Mouse (Mus musculus) liver, embryonic 16.5 days (tissue): ENCODE data around the gene Ildr2. TPM values are rescaled to one million over a fixed set of nuclear protein-coding genes. Genes with fewer than 3 reads are reported as not detected.

Source experiments
- ATAC-seq: fragments of 200-750 bp; cut with Nextera tagmentation; 2 replicates; pipeline ENCODE4 v1.8.0; 2017; ENCODE audit warnings: low read depth, mild to moderate bottlenecking, moderate number of reproducible peaks, moderate library complexity
- H3K27ac ChIP-seq: fragments of 300-500 bp; sonication (generic); 2 replicates; pipeline ENCODE4 v1.5.1; 2014; ENCODE audit warnings: mild to moderate bottlenecking, low read length
- H3K27me3 ChIP-seq: fragments of 300-500 bp; sonication (generic); 2 replicates; pipeline ENCODE4 v1.6.1; 2014; ENCODE audit warnings: low read depth, low read length, mixed read lengths; ENCODE audit not compliant: control insufficient read depth, insufficient read depth
- H3K36me3 ChIP-seq: fragments of 300-500 bp; sonication (generic); 2 replicates; pipeline ENCODE4 v1.6.1; 2014; ENCODE audit warnings: mild to moderate bottlenecking; ENCODE audit not compliant: control insufficient read depth, insufficient read depth
- H3K4me1 ChIP-seq: fragments of 300-500 bp; sonication (generic); 2 replicates; pipeline ENCODE4 v1.6.1; 2014; ENCODE audit warnings: low read depth, low read length, mixed read lengths; ENCODE audit not compliant: control insufficient read depth
- H3K4me2 ChIP-seq: fragments of 300-500 bp; sonication (generic); 2 replicates; pipeline ENCODE4 v1.6.1; 2014; ENCODE audit warnings: low read depth, low read length, mixed read lengths
- H3K4me3 ChIP-seq: fragments of 300-500 bp; sonication (generic); 2 replicates; pipeline ENCODE4 v1.5.1; 2014; ENCODE audit warnings: low read depth, mild to moderate bottlenecking, low read length
- H3K9ac ChIP-seq: fragments of 300-500 bp; sonication (generic); 2 replicates; pipeline ENCODE4 v1.6.1; 2014; ENCODE audit warnings: low read depth, low read length
- H3K9me3 ChIP-seq: fragments of 300-500 bp; sonication (generic); replicated peaks from 2 replicates; pipeline ENCODE4 v1.6.1; 2016; ENCODE audit warnings: low read length; ENCODE audit not compliant: control insufficient read depth
- WGBS: fragments of 180-500 bp; shearing (Covaris S2); extraction: QIAGEN DNeasy Blood & Tissue Kit; methylation state at CpG from one replicate; pipeline ENCODE4 v1.1.7; 2014; ENCODE audit not compliant: insufficient replicate concordance; 5-methylcytosine and 5-hydroxymethylcytosine counted together
- polyA plus RNA-seq: library from polyadenylated mRNA; unstranded; fragments of >200 nt; fragmentation: Nextera tagmentation; extraction: Ambion mirVana; gene quantifications from 2 replicates; pipeline ENCODE4 v1.2.1, GENCODE M21; 2015

Ildr2 gene
- polyA plus RNA-seq, 1 experiment from 2014 or later: 0.04 TPM

DNA sequence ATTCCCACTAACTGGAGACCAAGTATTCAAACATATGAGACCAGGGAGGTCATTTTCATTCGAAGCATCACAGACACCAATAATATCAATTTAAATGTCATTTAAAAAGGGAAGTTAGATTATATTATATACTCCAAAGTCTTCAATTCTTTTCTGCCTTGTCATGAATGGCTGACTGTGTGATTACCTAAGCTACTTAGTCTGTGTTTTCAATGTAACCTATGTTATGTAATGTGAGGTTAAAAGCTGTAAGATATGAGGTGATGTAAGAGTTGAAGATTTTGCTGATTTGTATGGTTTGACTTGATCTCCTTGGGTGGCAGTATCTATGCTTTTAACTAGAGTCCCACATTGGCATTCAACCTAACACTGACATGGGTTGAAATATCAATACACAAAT lies 88.6 kb downstream of the Ildr2 start:
- Histone ChIP-seq H3K4me1 (no peaks in the 10 kb centered on the region), H3K4me2 (no peak overlapping the region), H3K4me3 (no peak overlapping the region), H3K27ac (no peak overlapping the region), H3K9ac (no peak overlapping the region), H3K27me3 (no peaks in the 10 kb centered on the region), H3K9me3 (no peaks in the 10 kb centered on the region), H3K36me3 (no peaks in the 10 kb centered on the region)
- ATAC-seq: no peak
- WGBS: 46% methylated on average over 1 of the region's 1 CpGs

DNA sequence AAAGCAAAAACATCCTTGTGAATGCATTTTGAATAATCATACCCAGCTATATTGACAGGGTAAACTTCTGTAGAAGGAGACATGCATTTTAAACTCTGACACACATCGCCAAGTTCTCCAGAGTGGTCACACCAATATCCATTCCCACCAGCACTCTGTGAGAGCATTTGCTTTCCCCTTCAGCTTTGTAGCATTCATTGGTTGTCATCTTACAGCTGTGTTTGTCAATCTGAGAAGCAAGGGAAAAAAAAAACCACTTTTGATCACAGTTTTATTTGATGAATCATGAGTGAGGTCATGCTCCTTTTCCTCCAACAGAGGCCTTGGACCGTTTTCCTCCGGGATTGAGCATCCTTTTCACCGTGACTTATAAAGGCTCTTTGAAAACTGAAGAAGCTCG lies 89.6 kb downstream of the Ildr2 start:
- no peaks in the 10 kb centered on the region for H3K36me3 ChIP-seq
- no peak overlapping the region for H3K4me3 ChIP-seq
- no peak overlapping the region for H3K27ac ChIP-seq
- no peak overlapping the region for H3K4me2 ChIP-seq
- no peaks in the 10 kb centered on the region for H3K4me1 ChIP-seq
- 70% methylated on average over 5 of the region's 5 CpGs for WGBS
- H3K27me3 ChIP-seq: no peaks in the 10 kb centered on the region
- no peak for ATAC-seq
- H3K9me3 ChIP-seq: no peaks in the 10 kb centered on the region
- H3K9ac ChIP-seq: no peak overlapping the region

DNA sequence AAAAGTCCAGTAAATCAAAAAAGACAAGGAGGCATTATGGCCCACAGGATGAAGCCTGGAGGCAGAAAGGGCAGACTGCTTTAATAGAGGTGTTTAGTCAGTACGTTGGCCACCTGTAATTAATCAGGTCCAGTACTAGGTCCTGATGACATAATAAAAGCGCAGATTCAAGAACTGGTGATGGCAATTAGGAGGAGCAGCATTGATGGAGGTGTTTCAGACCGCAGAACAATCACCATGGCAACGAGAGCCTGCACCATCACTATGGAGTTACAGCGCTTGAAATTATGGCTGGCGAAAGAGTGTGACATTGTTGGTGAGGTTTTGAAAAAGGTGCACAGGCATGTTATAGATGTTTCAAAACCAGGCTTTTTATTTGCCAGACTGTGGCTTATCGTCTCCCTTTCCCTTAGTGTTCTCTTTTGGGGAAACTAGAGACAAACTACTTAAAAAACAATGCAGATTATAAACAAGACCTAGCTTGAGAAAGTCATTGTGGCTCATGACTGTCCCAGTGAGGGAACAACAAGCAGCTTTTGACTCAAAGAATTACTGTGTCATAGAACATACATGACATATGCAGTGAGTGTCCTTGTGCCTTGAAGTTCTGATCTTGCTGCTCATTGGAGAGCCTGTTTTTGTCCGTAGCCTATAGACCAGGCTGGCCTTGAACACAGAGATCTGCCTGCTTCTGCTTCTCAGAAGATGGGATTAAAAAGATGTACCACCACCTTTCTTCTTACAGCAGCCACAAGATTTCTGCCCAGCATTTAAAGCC lies 90.5 kb downstream of the Ildr2 start:
- H3K36me3 ChIP-seq: no peaks in the 10 kb centered on the region
- no peak overlapping the region for H3K9ac ChIP-seq
- H3K27me3 ChIP-seq: no peaks in the 10 kb centered on the region
- WGBS: 61% methylated on average over 8 of the region's 8 CpGs
- H3K4me2 ChIP-seq: no peak overlapping the region
- no peak overlapping the region for H3K27ac ChIP-seq
- no peak overlapping the region for H3K4me3 ChIP-seq
- H3K4me1 ChIP-seq: no peaks in the 10 kb centered on the region
- ATAC-seq: no peak
- no peaks in the 10 kb centered on the region for H3K9me3 ChIP-seq

DNA sequence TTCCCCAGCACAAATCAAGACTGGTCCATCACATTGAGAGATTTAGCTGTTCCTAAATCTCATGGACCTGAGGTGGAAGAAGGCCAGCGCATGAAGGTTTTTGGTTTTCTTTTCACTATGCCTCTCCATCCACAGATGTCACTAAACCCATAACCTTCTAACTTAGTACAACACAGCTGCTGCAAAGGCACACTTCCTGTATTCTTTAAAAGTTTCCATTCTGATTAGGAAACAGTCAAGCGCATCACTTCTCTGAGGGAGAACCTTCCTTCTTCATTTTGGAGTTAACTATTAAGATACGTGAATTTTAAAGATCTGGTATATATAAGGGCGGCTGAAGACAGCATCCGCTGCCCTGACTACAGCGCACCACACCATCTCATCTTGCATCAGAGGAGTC lies 91.7 kb downstream of the Ildr2 start:
- Histone ChIP-seq H3K27ac (no peak overlapping the region), H3K9me3 (no peaks in the 10 kb centered on the region), H3K4me2 (no peak overlapping the region), H3K36me3 (no peaks in the 10 kb centered on the region), H3K4me1 (no peaks in the 10 kb centered on the region), H3K4me3 (no peak overlapping the region), H3K27me3 (no peaks in the 10 kb centered on the region), H3K9ac (no peak overlapping the region)
- no peak for ATAC-seq
- 69% methylated on average over 6 of the region's 6 CpGs for WGBS

DNA sequence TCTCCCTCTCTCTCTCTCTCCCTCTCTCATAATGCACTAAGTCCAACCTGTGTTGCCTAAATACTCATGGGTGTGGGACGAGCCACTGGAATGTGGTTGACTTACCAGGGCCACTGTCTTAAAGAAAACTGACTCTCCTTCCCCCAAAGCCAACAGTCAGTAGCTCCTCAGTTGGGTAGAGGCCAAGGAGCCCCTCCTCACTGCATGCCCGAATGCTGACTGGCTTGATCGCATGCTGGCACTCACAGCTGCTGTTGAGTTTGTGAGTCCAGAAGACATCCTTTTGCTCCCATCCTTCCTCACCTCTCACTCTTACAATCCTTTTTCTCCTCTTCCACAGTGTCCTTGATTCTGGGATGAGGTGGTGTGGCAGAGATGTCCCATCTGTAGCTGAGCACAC lies 93.0 kb downstream of the Ildr2 start:
- 55% methylated on average over 3 of the region's 3 CpGs for WGBS
- Histone ChIP-seq H3K9me3 (no peaks in the 10 kb centered on the region), H3K36me3 (no peaks in the 10 kb centered on the region), H3K4me3 (no peak overlapping the region), H3K4me2 (no peak overlapping the region), H3K27ac (no peak overlapping the region), H3K4me1 (no peaks in the 10 kb centered on the region), H3K27me3 (no peaks in the 10 kb centered on the region), H3K9ac (no peak overlapping the region)
- no peak for ATAC-seq

DNA sequence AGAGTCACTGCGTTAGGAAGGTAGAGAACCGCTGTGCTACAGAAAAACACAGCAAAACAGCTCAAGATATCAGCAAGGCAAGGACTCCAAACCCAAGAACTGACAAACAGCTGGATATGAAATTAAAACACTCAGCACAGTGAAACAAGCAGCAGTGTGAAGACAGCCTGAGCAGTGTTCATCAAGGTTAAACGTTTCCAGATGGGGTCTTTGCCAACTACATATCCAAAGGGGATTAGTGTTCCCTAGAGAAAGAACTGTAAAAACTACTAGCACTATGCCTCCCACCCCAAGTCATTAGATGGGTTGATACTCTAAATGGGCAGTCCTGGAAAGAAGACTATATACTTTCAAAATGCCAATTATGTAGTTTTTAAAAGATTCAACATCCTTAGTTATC lies 95.4 kb downstream of the Ildr2 start:
- Histone ChIP-seq H3K4me3 (no peak overlapping the region), H3K36me3 (no peaks in the 10 kb centered on the region), H3K4me1 (no peaks in the 10 kb centered on the region), H3K9me3 (no peaks in the 10 kb centered on the region), H3K9ac (no peak overlapping the region), H3K27me3 (no peaks in the 10 kb centered on the region), H3K4me2 (no peak overlapping the region), H3K27ac (no peak overlapping the region)
- no peak for ATAC-seq
- WGBS: 71% methylated on average over 3 of the region's 3 CpGs

DNA sequence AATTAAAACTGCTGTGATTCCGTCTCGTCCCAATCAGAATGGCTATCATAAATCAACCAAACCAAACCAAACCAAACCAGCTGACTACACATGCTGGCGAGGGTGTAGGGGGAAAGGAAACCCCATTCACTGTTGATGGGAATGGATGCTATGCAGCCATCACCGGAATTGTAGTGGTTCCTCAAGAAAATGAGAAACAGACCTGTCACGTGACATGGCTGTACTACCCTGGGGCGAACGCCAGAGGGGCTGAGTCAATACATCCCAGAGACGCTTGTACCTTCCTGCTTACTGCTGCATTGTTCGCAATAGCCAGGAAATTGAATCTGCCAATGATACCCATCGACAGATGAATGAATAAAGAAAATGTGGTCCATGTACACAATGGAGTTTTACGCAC lies 95.8 kb downstream of the Ildr2 start:
- no peak for ATAC-seq
- 68% methylated on average over 11 of the region's 11 CpGs for whole genome bisulfite sequencing
- no peak overlapping the region for H3K4me3 ChIP-seq
- H3K36me3 ChIP-seq: no peaks in the 10 kb centered on the region
- H3K4me2 ChIP-seq: no peak overlapping the region
- no peaks in the 10 kb centered on the region for H3K27me3 ChIP-seq
- H3K9ac ChIP-seq: no peak overlapping the region
- no peaks in the 10 kb centered on the region for H3K9me3 ChIP-seq
- no peaks in the 10 kb centered on the region for H3K4me1 ChIP-seq
- H3K27ac ChIP-seq: no peak overlapping the region

DNA sequence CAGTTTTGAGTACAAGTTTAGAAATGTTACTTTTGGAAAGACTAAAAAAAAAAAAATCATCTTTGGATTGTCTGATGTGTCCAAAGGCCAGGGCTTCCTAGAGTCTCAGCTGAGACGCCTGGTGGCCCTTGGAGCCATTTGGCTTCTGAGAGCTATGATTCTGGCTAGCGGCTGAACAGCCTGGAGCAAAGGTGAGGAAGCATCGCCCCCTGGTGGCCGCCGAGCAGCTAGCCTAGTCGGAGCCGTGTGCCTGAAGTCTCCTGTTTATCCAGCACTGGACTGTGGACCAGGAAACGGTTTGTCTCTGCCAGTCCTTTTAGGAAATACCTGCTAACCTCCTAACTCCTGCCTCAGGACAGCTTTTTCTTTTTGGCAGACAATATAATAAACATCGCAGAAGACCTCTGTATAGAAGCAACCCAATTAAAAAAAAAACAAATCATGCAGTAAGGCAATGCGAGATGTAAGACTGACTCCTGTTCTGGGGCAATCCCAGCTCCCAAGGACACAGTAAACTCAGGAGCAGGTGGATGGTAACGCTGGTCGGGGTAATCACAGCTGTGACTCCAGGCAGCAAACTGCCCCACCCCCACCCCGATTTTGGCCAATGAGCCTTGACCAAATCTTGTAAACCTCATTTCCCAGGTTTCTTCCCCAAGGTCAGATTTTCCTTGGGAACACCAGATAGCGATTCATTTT lies 106.4 kb downstream of the Ildr2 start:
- Histone ChIP-seq H3K9ac (no peak overlapping the region), H3K4me2 (no peak overlapping the region), H3K36me3 (no peaks in the 10 kb centered on the region), H3K4me1 (no peaks in the 10 kb centered on the region), H3K9me3 (no peaks in the 10 kb centered on the region), H3K27ac (no peak overlapping the region), H3K27me3 (no peaks in the 10 kb centered on the region), H3K4me3 (no peak overlapping the region)
- 18% methylated on average over 14 of the region's 14 CpGs for WGBS
- peak; percentile 60 for ATAC-seq

DNA sequence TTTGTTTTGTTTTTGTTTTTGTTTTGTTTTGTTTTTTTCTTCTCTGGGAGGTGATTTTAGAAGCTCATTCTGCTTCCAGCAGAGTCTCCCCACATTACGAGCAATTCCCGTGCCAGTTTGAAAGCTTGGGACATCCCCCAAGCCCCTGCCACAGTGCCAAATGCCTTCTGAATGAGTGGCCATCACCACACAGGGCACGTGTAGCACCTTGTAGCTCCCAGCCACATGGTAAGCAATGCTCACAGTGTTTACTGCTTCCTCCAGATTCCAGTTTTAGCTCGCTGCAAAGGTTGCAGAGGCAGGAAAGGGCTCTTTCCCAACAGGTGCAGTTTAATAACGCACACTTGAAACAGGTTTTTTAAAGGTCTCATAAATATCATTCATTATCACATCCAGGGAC lies 107.0 kb downstream of the Ildr2 start:
- Histone ChIP-seq H3K4me2 (no peak overlapping the region), H3K4me3 (no peak overlapping the region), H3K4me1 (no peaks in the 10 kb centered on the region), H3K36me3 (no peaks in the 10 kb centered on the region), H3K27ac (no peak overlapping the region), H3K27me3 (no peaks in the 10 kb centered on the region), H3K9ac (no peak overlapping the region), H3K9me3 (no peaks in the 10 kb centered on the region)
- WGBS: 55% methylated on average over 5 of the region's 5 CpGs
- ATAC-seq: no peak
